Mouse (Mus musculus) testis, adult 2 months (tissue): ENCODE measurements around the gene Ispd.

ENCODE experiments used
- CTCF ChIP-seq: fragments of 200-500 bp; IDR thresholded peaks from 2 replicates; pipeline ENCODE4 v1.5.1; 2012; ENCODE audit warnings: low read depth, mild to moderate bottlenecking, inconsistent platforms, low read length, moderate library complexity; ENCODE audit not compliant: control insufficient read depth, insufficient read depth, insufficient replicate concordance
- POLR2A ChIP-seq: fragments of 200-500 bp; IDR thresholded peaks from 2 replicates; pipeline ENCODE4 v1.6.1; 2012; ENCODE audit warnings: low read depth, mild to moderate bottlenecking, inconsistent platforms, low read length, moderate library complexity; ENCODE audit not compliant: control insufficient read depth

GRCm38 (mm10) chr12:36530920-36531319, 149.7 kb downstream of the Ispd start:
- TF ChIP-seq POLR2A = no peak
- no peak for TF ChIP-seq CTCF
